In genomic region chr4:151422922-151423321, GRCm38 (mm10) we compare ENCODE assay signal across 20 mouse cellular contexts.
A peak's percentile ranks its signal among the peaks of the same experiment; 100 is the strongest.
DNase-seq lines count a peak whose midpoint lies in the region; ATAC-seq and TF ChIP-seq lines count a peak whose summit lies in the region.
"Had no signal": no experiment of that assay in that cellular context is flagged by ENCODE, and none has a peak within 500 bp of the region (broad histone marks: within the 10 kb centered on the region; RNA-seq: fewer than 3 reads in every experiment).

No protein-coding gene starts in this region.

- no peaks in the 10 kb centered on the region for H3K4me1 ChIP-seq in forebrain, postnatal 0 days (ENCODE audit: insufficient read depth)
- no peaks in the 10 kb centered on the region for H3K4me1 ChIP-seq in forebrain, embryonic 12.5 days
- H3K4me1 ChIP-seq in neural tube, embryonic 13.5 days (replicated peaks): peaks cover 10% of the 10 kb centered on the region
- peaks cover 7% of the 10 kb centered on the region; the same call in 1 of the 2 replicates for H3K4me1 ChIP-seq in hindbrain, postnatal 0 days (ENCODE audit: insufficient read depth, low read length)

- DNase-seq in forebrain, postnatal 0 days: no peak
- no peak for DNase-seq in neural tube, embryonic 10.5 days (ENCODE audit: extremely low spot score, low spot score)
- no peak for DNase-seq in hindbrain, postnatal 0 days (ENCODE audit: low spot score)
- DNase-seq in embryo, embryonic 10.5 days (ENCODE audit: low spot score): no peak
- no peak for DNase-seq in adrenal gland, adult (ENCODE audit: inconsistent age in 2 of 2, low spot score in 1 of 2)
- DNase-seq: adrenal gland, adult 8-10 months; gastrocnemius, postnatal 36 days; heart, postnatal 14 days; kidney, adult 9 months; kidney, postnatal 36 days; thymus, postnatal 36 days had no signal

- TF ChIP-seq CTCF in forebrain, postnatal 0 days (IDR thresholded peaks at IDR 0.05; ENCODE audit: low read depth): no peak
- no peak for TF ChIP-seq CTCF in hindbrain, postnatal 0 days (IDR thresholded peaks at IDR 0.05; ENCODE audit: low read depth)

- 61% methylated on average over 4 of the region's 4 CpGs for WGBS in forebrain, postnatal 0 days
- 89% methylated on average over 4 of the region's 4 CpGs for WGBS in forebrain, embryonic 12.5 days
- WGBS in neural tube, embryonic 13.5 days: 77% methylated on average over 4 of the region's 4 CpGs
- 64% methylated on average over 4 of the region's 4 CpGs for WGBS in hindbrain, postnatal 0 days

- H3K27ac ChIP-seq in forebrain, postnatal 0 days (ENCODE audit: low read depth, low read length): 0 out of 2 replicates have a peak overlapping the region, but pooled peaks have one; percentile 15
- no peak overlapping the region for H3K27ac ChIP-seq in forebrain, embryonic 12.5 days
- peak overlapping the region; percentile 79 for H3K27ac ChIP-seq in neural tube, embryonic 13.5 days (replicated peaks)
- H3K27ac ChIP-seq in hindbrain, postnatal 0 days: peak overlapping the region; percentile 34; the same call in 1 of the 2 replicates
- H3K27ac ChIP-seq: embryonic facial prominence, embryonic 15.5 days; forebrain, embryonic 10.5 days; heart, embryonic 10.5 days; limb, embryonic 13.5 days; liver, embryonic 14.5 days; stomach, postnatal 0 days had no signal

- H3K9me3 ChIP-seq in forebrain, postnatal 0 days (ENCODE audit: low read length): 0 out of 2 replicates have a peak, but pooled peaks cover 7% of the 10 kb centered on the region
- no peaks in the 10 kb centered on the region for H3K9me3 ChIP-seq in forebrain, embryonic 12.5 days
- H3K9me3 ChIP-seq in neural tube, embryonic 13.5 days: peaks cover 9% of the 10 kb centered on the region
- H3K9me3 ChIP-seq in hindbrain, postnatal 0 days (ENCODE audit: low read length): peaks cover 4% of the 10 kb centered on the region; the same call in 1 of the 2 replicates
- H3K9me3 ChIP-seq: embryonic facial prominence, embryonic 15.5 days had no signal

- no peak overlapping the region for H3K4me2 ChIP-seq in forebrain, postnatal 0 days (ENCODE audit: low read depth)
- no peak overlapping the region for H3K4me2 ChIP-seq in forebrain, embryonic 12.5 days
- H3K4me2 ChIP-seq in neural tube, embryonic 13.5 days: no peak overlapping the region
- H3K4me2 ChIP-seq in hindbrain, postnatal 0 days (ENCODE audit: low read depth, low read length): no peak overlapping the region; the same call in 1 of the 2 replicates
- H3K4me2 ChIP-seq: embryonic facial prominence, embryonic 15.5 days; limb, embryonic 13.5 days had no signal

- H3K36me3 ChIP-seq in forebrain, postnatal 0 days (ENCODE audit: insufficient read depth): no peaks in the 10 kb centered on the region
- H3K36me3 ChIP-seq in forebrain, embryonic 12.5 days (replicated peaks): no peaks in the 10 kb centered on the region
- H3K36me3 ChIP-seq in neural tube, embryonic 13.5 days: no peaks in the 10 kb centered on the region
- H3K36me3 ChIP-seq in hindbrain, postnatal 0 days (ENCODE audit: insufficient read depth, low read length): no peaks in the 10 kb centered on the region
- H3K36me3 ChIP-seq: embryonic facial prominence, embryonic 15.5 days; forebrain, embryonic 10.5 days; heart, embryonic 10.5 days; limb, embryonic 13.5 days had no signal

- peaks cover 20% of the 10 kb centered on the region for H3K27me3 ChIP-seq in forebrain, postnatal 0 days (ENCODE audit: insufficient read depth, low read length)
- H3K27me3 ChIP-seq in forebrain, embryonic 12.5 days: peaks cover 5% of the 10 kb centered on the region; the same call in 1 of the 2 replicates
- no peaks in the 10 kb centered on the region for H3K27me3 ChIP-seq in neural tube, embryonic 13.5 days
- no peaks in the 10 kb centered on the region for H3K27me3 ChIP-seq in hindbrain, postnatal 0 days (ENCODE audit: insufficient read depth, low read length)
- H3K27me3 ChIP-seq: embryonic facial prominence, embryonic 15.5 days had no signal

- ATAC-seq in forebrain, postnatal 0 days: no peak
- no peak for ATAC-seq in forebrain, embryonic 12.5 days (ENCODE audit: low FRiP score)
- ATAC-seq in neural tube, embryonic 13.5 days (ENCODE audit: low read depth): no peak
- ATAC-seq in hindbrain, postnatal 0 days: no peak
- ATAC-seq: lung, postnatal 0 days had no signal

- no peak overlapping the region for H3K9ac ChIP-seq in forebrain, postnatal 0 days
- no peak overlapping the region for H3K9ac ChIP-seq in forebrain, embryonic 12.5 days
- H3K9ac ChIP-seq in neural tube, embryonic 13.5 days: no peak overlapping the region
- no peak overlapping the region for H3K9ac ChIP-seq in hindbrain, postnatal 0 days (replicated peaks; ENCODE audit: low read length)
- H3K9ac ChIP-seq: embryonic facial prominence, embryonic 15.5 days; limb, embryonic 13.5 days; liver, embryonic 14.5 days had no signal

- H3K4me3 ChIP-seq in forebrain, postnatal 0 days (ENCODE audit: low read depth, low read length): no peak overlapping the region
- H3K4me3 ChIP-seq in forebrain, embryonic 12.5 days (replicated peaks): no peak overlapping the region
- H3K4me3 ChIP-seq in neural tube, embryonic 13.5 days: no peak overlapping the region
- no peak overlapping the region for H3K4me3 ChIP-seq in hindbrain, postnatal 0 days (ENCODE audit: low read length)
- H3K4me3 ChIP-seq: embryonic facial prominence, embryonic 15.5 days; forebrain, embryonic 10.5 days; heart, embryonic 10.5 days; limb, embryonic 13.5 days had no signal
